Mouse (Mus musculus) gastrocnemius, adult 18-20 months (tissue): ENCODE results near the gene Zfp59. TPM values are rescaled to one million over a fixed set of nuclear protein-coding genes. Genes with fewer than 3 reads are reported as not detected.
"Not testable (repeated sequence)": the region's sequence is repeated elsewhere in the genome, so short reads cannot be mapped to it uniquely, and the experiment has no call there.

Experiments
- DNase-seq: peaks from one replicate; pipeline ENCODE4 v3.0.0; 2021; ENCODE audit warnings: low spot score
- total RNA-seq, 2 experiments: library from RNA; stranded (reverse); gene quantifications; 2 replicates each; pipeline ENCODE4 v1.2.3; 2021

Zfp59 gene
- total RNA-seq, 2 experiments from 2014 or later = 2.2 to 2.9 TPM

GRCm38 (mm10) chr7:27860396-27861235 is 22.2 kb downstream of the Zfp59 start:
- DNase-seq = peak; percentile 80

GRCm38 (mm10) chr7:27862578-27862977 is 24.2 kb downstream of the Zfp59 start:
- not testable (repeated sequence) for DNase-seq

DNA sequence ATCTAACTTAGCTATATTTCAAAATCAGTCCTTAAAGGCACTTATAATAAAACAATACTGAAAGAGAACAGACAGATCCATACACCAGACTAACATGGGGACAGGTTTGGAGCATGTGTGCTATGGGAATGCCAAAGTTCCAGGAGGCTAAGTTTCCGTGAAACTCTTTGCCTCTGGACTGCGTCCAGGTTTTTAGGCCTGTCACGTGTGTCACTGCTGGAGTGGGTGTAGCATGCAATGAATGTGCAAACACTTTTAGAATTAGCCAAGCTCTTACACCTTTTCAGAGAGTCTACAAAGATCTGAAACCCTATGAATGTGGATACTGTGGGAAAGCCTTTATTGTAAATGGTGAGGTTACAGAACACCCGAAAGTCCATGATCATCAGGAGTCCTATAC is 43.3 kb downstream of the Zfp59 start:
- DNase-seq = no peak

DNA sequence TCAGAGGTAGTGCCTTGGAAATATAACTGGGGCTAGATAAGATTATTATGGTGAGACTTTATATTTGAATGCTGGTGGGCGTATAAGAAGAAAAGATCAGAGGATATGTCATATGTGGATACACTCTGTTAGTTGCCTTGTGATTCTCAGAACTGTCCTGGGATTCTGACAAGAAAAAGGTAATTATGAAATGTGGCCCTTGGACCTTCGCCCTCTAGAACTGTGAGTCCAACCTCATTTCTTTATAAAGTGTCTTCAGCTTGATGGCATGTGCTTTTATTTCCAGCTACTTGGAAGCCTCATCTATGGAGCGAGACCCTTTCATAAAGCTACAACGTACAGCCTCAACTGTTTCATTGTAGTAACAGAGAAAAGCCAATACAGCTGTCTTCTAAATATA is 62.2 kb downstream of the Zfp59 start:
- no peak for DNase-seq

GRCm38 (mm10) chr7:27905061-27905848 is 66.8 kb downstream of the Zfp59 start:
- DNase-seq = no peak

Other genes starting within 250 kb of the Zfp59 start
- gene Akt2, start 247.1 kb upstream of the Zfp59 start, total RNA-seq = 100 to 1,000 TPM; 171 to 178 TPM
- gene Ttc9b, start 184.7 kb upstream of the Zfp59 start, total RNA-seq = not detected
- 10 to 100 TPM; 36.3 to 38.4 TPM for gene Map3k10, start 164.0 kb upstream of the Zfp59 start, total RNA-seq
- gene Zfp607b, start 149.3 kb upstream of the Zfp59 start, total RNA-seq = under 1 TPM; 0.37 to 0.64 TPM
- 1 to 10 TPM; 5.1 to 6.9 TPM for gene Zfp60, start 107.2 kb upstream of the Zfp59 start, total RNA-seq
- 1 to 10 TPM; 3.3 to 4.1 TPM for gene Zfp626, start 31.4 kb upstream of the Zfp59 start, total RNA-seq
- 1 to 10 TPM; 1.4 to 2.2 TPM for gene Zfp607a, start 18.9 kb downstream of the Zfp59 start, total RNA-seq
- gene Zfp974, start 90.9 kb downstream of the Zfp59 start, total RNA-seq = 1 to 10 TPM; 2.8 to 5.0 TPM
- 1 to 10 TPM; 7.3 to 8.8 TPM for gene Zfp780b, start 140.6 kb downstream of the Zfp59 start, total RNA-seq
- gene Zfp850, start 175.5 kb downstream of the Zfp59 start, total RNA-seq = under 1 TPM; 0.24 to 0.34 TPM
- 10 to 100 TPM; 97.3 to 98.6 TPM for gene Psmc4, start 211.5 kb downstream of the Zfp59 start, total RNA-seq
- under 1 TPM in 1 of 2 experiments, not detected in 1; 0.73 TPM for gene Fcgbp, start 232.6 kb downstream of the Zfp59 start, total RNA-seq